ENCODE assay signal across 22 mouse cellular contexts in genomic region chr4:102711731-102712130, GRCm38 (mm10). TPM values are rescaled to one million over a fixed set of nuclear protein-coding genes. Genes with fewer than 3 reads are reported as not detected.
DNase-seq lines count a peak whose midpoint lies in the region; ATAC-seq lines count a peak whose summit lies in the region.
"Had no signal": no experiment of that assay in that cellular context is flagged by ENCODE, and none has a peak within 500 bp of the region (broad histone marks: within the 10 kb centered on the region; RNA-seq: fewer than 3 reads in every experiment).

No protein-coding gene starts in this region.

- 91% methylated on average over 4 of the region's 4 CpGs for WGBS in hindbrain, embryonic 12.5 days

- no peaks in the 10 kb centered on the region for H3K9me3 ChIP-seq in hindbrain, embryonic 12.5 days (replicated peaks)
- H3K9me3 ChIP-seq: forebrain, embryonic 10.5 days; forebrain, embryonic 13.5 days; heart, embryonic 10.5 days; heart, embryonic 13.5 days had no signal

- no peak overlapping the region for H3K27ac ChIP-seq in hindbrain, embryonic 12.5 days
- H3K27ac ChIP-seq: forebrain, embryonic 10.5 days; forebrain, embryonic 13.5 days; heart, adult 2 months; heart, embryonic 10.5 days; heart, embryonic 13.5 days had no signal

- H3K4me1 ChIP-seq in hindbrain, embryonic 12.5 days = no peaks in the 10 kb centered on the region
- H3K4me1 ChIP-seq: forebrain, embryonic 10.5 days; forebrain, embryonic 13.5 days; heart, embryonic 10.5 days had no signal

- H3K4me3 ChIP-seq in hindbrain, embryonic 12.5 days = no peak overlapping the region
- H3K4me3 ChIP-seq: forebrain, embryonic 10.5 days; forebrain, embryonic 13.5 days; heart, adult 2 months; heart, embryonic 10.5 days; heart, embryonic 13.5 days had no signal

- no peaks in the 10 kb centered on the region for H3K36me3 ChIP-seq in hindbrain, embryonic 12.5 days
- H3K36me3 ChIP-seq: forebrain, embryonic 10.5 days; heart, embryonic 10.5 days; heart, embryonic 13.5 days had no signal

- peak; percentile 52 for ATAC-seq in inflammation-experienced regulatory T-cells, adult 6 months
- ATAC-seq in hindbrain, embryonic 12.5 days (ENCODE audit: low FRiP score) = no peak
- ATAC-seq: forebrain, embryonic 13.5 days; forebrain, embryonic 16.5 days; hindbrain, embryonic 16.5 days; intestine, postnatal 0 days had no signal

- H3K4me2 ChIP-seq in hindbrain, embryonic 12.5 days (replicated peaks) = no peak overlapping the region
- H3K4me2 ChIP-seq: forebrain, embryonic 13.5 days; heart, embryonic 13.5 days had no signal

- no peaks in the 10 kb centered on the region for H3K27me3 ChIP-seq in hindbrain, embryonic 12.5 days
- H3K27me3 ChIP-seq: forebrain, embryonic 13.5 days; heart, embryonic 13.5 days had no signal

- H3K9ac ChIP-seq in hindbrain, embryonic 12.5 days = no peak overlapping the region
- H3K9ac ChIP-seq: forebrain, embryonic 13.5 days; heart, embryonic 13.5 days had no signal

- peak; percentile 31 for DNase-seq in CD4-positive, CD25-positive, alpha-beta regulatory T cell, adult 2 months (ENCODE audit: low read depth, low spot score)
- DNase-seq in T-cell, adult 2 months (ENCODE audit: low spot score) = peak; percentile 18
- no peak for DNase-seq in neural tube, embryonic 10.5 days (ENCODE audit: extremely low spot score, low spot score)
- DNase-seq in adrenal gland, postnatal 4 days (ENCODE audit: low spot score in 2 of 2) = no peak
- DNase-seq: adrenal gland, postnatal 10 days; cerebellum, adult 11-12 months; cerebellum, adult 9-10 months; cerebellum, postnatal 14 days; gastrocnemius, postnatal 10 days; gastrocnemius, postnatal 36 days; heart, adult 2 months; heart, postnatal 14 days; heart, postnatal 4 days had no signal

RNA-seq across cellular contexts. Expression of gene Sgip1, which starts 29.4 kb away (rescaled TPM):
- polyA plus RNA-seq in inflammation-experienced regulatory T-cells, adult 6 months (2017; shearing (Covaris generic)) = 1 to 10 TPM in 2 of 3 experiments, not detected in 1; 1.2 to 1.9 TPM
- 42.4 and 46.3 TPM in 2 replicates for polyA plus RNA-seq in hindbrain, embryonic 12.5 days (2016; fragmentation: Nextera tagmentation; extraction: Ambion mirVana)
- total RNA-seq in adrenal gland, postnatal 4 days (2021) = 10 to 100 TPM; 16.1 to 18.4 TPM

Comparison
In these comparisons a context has a peak if more than half of its experiments do, and no peak if none do; other contexts are left out.
1. DNase-seq: peak in CD4-positive, CD25-positive, alpha-beta regulatory T cell, adult 2 months (single experiment) and T-cell, adult 2 months (single experiment); none in neural tube, embryonic 10.5 days (single experiment) and adrenal gland, postnatal 4 days (0 of 2).
2. RNA of gene Sgip1, which starts 29.4 kb away (polyA plus RNA-seq): 42.4 to 46.3 TPM in hindbrain, embryonic 12.5 days; 1.2 to 1.9 TPM in inflammation-experienced regulatory T-cells, adult 6 months; every median in the first group is over 10 times any median in the second.